Mouse (Mus musculus) right cerebral cortex, postnatal 10 days (tissue): Measurements from ENCODE around the gene Gm2696.
A peak's percentile ranks its signal among the peaks of the same experiment; 100 is the strongest.
"Not testable (repeated sequence)": the region's sequence is repeated elsewhere in the genome, so short reads cannot be mapped to it uniquely, and the experiment has no call there.

Experiments used
- DNase-seq, 2 experiments: peaks; one replicate each; pipeline ENCODE4 v3.0.0; 2021; ENCODE audit warnings: low spot score in 2 of 2

The Gm2696 gene

GRCm38 (mm10) chr10:77814382-77814781, at the start of gene Gm2696:
Gene Gm2696, plus strand, starts transcription at chr10:77814682.
- no peak for DNase-seq

GRCm38 (mm10) chr10:77769727-77770126, 44.8 kb upstream of the Gm2696 start:
- no peak for DNase-seq

GRCm38 (mm10) chr10:77771225-77771624, 43.3 kb upstream of the Gm2696 start, which contains the start of gene Gm3238:
Gene Gm3238, minus strand, starts transcription at chr10:77771325.
- DNase-seq, result not testable (repeated sequence)

- DNase-seq, result not testable (repeated sequence)
Observed at GRCm38 (mm10) chr10:77772142-77772541, 42.3 kb upstream of the Gm2696 start.

GRCm38 (mm10) chr10:77776844-77777243, 37.6 kb upstream of the Gm2696 start, which contains the start of gene Gm7138:
Gene Gm7138, minus strand, starts transcription at chr10:77776944.
- DNase-seq, result not testable (repeated sequence)

GRCm38 (mm10) chr10:77782442-77782841, 32.0 kb upstream of the Gm2696 start, which contains the start of gene Gm3250:
Gene Gm3250, minus strand, starts transcription at chr10:77782542.
- DNase-seq, result not testable (repeated sequence)

- DNase-seq, result not testable (repeated sequence)
Observed at GRCm38 (mm10) chr10:77783396-77783795, 31.1 kb upstream of the Gm2696 start.

GRCm38 (mm10) chr10:77787876-77788275, 26.6 kb upstream of the Gm2696 start, which contains the start of gene Gm7137:
Gene Gm7137, minus strand, starts transcription at chr10:77788200.
- DNase-seq, result not testable (repeated sequence)

GRCm38 (mm10) chr10:77788621-77789020, 25.9 kb upstream of the Gm2696 start:
- DNase-seq, result no peak

- DNase-seq, result no peak
Observed at GRCm38 (mm10) chr10:77794976-77795375, 19.5 kb upstream of the Gm2696 start, which contains the start of gene Gm9639. Gene Gm9639, minus strand, starts transcription at chr10:77795076.

- no peak for DNase-seq
Observed at GRCm38 (mm10) chr10:77797677-77798076, 16.8 kb upstream of the Gm2696 start.

- DNase-seq, result not testable (repeated sequence)
Observed at GRCm38 (mm10) chr10:77798164-77798920, 16.1 kb upstream of the Gm2696 start.

- DNase-seq, result no peak
Observed at GRCm38 (mm10) chr10:77798921-77799508, 15.5 kb upstream of the Gm2696 start, which contains the start of gene Gm19668. Gene Gm19668, minus strand, starts transcription at chr10:77799133.

GRCm38 (mm10) chr10:77804095-77804494, 10.4 kb upstream of the Gm2696 start:
- DNase-seq, result no peak

- no peak for DNase-seq
Observed at GRCm38 (mm10) chr10:77811743-77812142, 2.7 kb upstream of the Gm2696 start, which contains the start of gene Gm9507. Gene Gm9507, minus strand, starts transcription at chr10:77811843.

- peak in 1 of 2 experiments; percentile 38 for DNase-seq
Observed at GRCm38 (mm10) chr10:77815514-77815913, 1.0 kb downstream of the Gm2696 start.

GRCm38 (mm10) chr10:77818523-77818922, 4.0 kb downstream of the Gm2696 start:
- no peak for DNase-seq

GRCm38 (mm10) chr10:77819203-77819602, 4.7 kb downstream of the Gm2696 start:
- DNase-seq, result no peak

- no peak for DNase-seq
Observed at GRCm38 (mm10) chr10:77826951-77827350, 12.5 kb downstream of the Gm2696 start, which contains the start of gene Krtap10-4. Gene Krtap10-4, minus strand, starts transcription at chr10:77827095.

GRCm38 (mm10) chr10:77835647-77836046, 21.2 kb downstream of the Gm2696 start, which contains the start of gene Krtap10-10:
Gene Krtap10-10, plus strand, starts transcription at chr10:77835947.
- no peak for DNase-seq

- no peak for DNase-seq
Observed at GRCm38 (mm10) chr10:77839006-77839405, 24.5 kb downstream of the Gm2696 start.

GRCm38 (mm10) chr10:77846503-77846902, 32.0 kb downstream of the Gm2696 start, which contains the start of gene Gm36176:
Gene Gm36176, plus strand, starts transcription at chr10:77846803.
- no peak for DNase-seq
